Mouse (Mus musculus): ENCODE measurements around the gene Jph3. TPM values are rescaled to one million over a fixed set of nuclear protein-coding genes. Genes with fewer than 3 reads are reported as not detected.

Jph3 gene
- total RNA-seq, 2 experiments from 2014 or later, result not detected

GRCm38 (mm10) chr8:121705174-121705573 lies 24.2 kb upstream of the Jph3 start:
- intact Hi-C loops (cut with DNase I), result no loop called here
- Histone ChIP-seq H3K4me3 (no peak overlapping the region), H3K27ac (no peak overlapping the region)
- no peak for DNase-seq
- no peak for TF ChIP-seq CTCF (IDR thresholded peaks at IDR 0.05)

- intact Hi-C loops (cut with DNase I), result no loop called here
Observed at GRCm38 (mm10) chr8:121706956-121707355, 22.5 kb upstream of the Jph3 start.

DNA sequence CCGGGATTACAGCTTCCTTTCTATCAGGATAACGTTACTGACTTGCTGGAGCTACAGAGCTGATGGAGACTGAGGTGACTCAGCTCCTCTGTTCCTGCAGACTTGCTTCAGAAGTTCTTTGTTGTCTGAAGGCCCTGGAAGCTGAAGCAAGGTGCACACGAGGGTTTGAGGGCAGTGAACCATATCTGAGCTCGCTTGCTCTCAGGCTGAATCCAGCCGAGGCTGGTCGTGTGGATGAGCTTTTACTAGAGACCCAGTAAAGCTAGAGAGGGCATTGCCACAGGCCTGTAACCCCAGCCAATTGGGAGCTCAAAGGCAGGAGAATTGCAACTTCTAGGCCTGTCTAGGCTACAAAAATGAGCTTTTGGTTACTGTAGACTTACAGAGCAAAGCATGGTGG lies 21.0 kb upstream of the Jph3 start:
- TF ChIP-seq CTCF (IDR thresholded peaks at IDR 0.05), result no peak
- no peak for DNase-seq
- intact Hi-C loops (cut with DNase I), result no loop called here

More at GRCm38 (mm10) chr8:121706956-121707355, 22.5 kb upstream of the Jph3 start:
- no peak for DNase-seq
- Histone ChIP-seq H3K27ac (no peak overlapping the region), H3K4me3 (no peak overlapping the region)
- no peak for TF ChIP-seq CTCF (IDR thresholded peaks at IDR 0.05)

GRCm38 (mm10) chr8:121717502-121717901 lies 11.9 kb upstream of the Jph3 start:
- Histone ChIP-seq H3K27ac (no peak overlapping the region), H3K4me3 (no peak overlapping the region)
- DNase-seq, result no peak
- intact Hi-C loops (cut with DNase I), result no loop called here
- no peak for TF ChIP-seq CTCF (IDR thresholded peaks at IDR 0.05)

More for the DNA sequence above, 21.0 kb upstream of the Jph3 start:
- Histone ChIP-seq H3K4me3 (no peak overlapping the region), H3K27ac (no peak overlapping the region)

DNA sequence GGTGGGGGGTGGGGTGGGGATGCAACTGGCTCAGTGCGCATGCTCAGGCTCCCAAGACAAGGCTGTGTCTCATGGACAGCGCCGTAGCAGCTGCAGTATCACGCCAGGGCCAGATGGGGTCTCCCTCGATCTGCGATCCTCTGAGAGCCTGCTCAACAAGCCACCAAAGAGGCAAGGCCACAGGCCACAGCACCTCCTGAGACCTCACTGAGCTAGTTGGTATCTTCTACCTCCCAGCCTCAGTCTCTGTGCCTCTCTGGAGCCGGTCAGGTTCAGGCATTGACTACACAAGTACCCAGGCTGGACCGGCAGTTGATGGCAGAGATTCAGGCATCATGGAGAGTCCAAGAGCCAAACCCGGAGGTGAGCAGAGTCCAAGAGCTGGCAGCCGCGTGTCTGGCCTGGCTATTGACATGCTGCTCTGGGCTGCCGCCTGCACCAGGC lies 11.4 kb upstream of the Jph3 start:
- H3K27ac ChIP-seq, result no peak overlapping the region
- intact Hi-C loops (cut with DNase I), result loop anchor here (2.0 kb wide), 1 partner anchor 115 kb away; no protein-coding TSS in a partner anchor
- peak; percentile 83 for TF ChIP-seq CTCF (IDR thresholded peaks at IDR 0.05)
- peak; percentile 84 for DNase-seq
- H3K4me3 ChIP-seq, result no peak overlapping the region

DNA sequence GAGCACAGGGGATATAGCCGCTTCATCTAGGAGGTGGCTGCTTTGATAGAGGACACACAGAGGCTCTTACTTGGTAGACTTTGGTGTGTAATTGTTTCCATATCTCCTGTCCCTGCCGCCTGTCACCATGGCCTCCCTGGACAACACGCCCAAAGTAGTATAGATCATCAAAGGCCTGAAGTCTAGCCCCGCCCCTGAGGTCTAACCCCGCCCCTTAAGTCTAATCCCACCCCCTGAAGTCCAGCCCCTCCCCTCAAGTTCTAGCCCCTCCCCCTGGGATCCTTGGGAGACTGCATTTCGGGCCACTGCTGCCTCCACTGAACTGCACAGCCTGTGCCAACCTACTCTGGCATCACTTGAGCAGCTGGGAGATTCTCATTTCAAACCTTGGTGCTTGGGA lies 10.5 kb upstream of the Jph3 start:
- intact Hi-C loops (cut with DNase I), result loop anchor here (2.0 kb wide), 1 partner anchor 114 kb away; no protein-coding TSS in a partner anchor
- DNase-seq, result no peak
- H3K27ac ChIP-seq, result no peak overlapping the region
- no peak for TF ChIP-seq CTCF (IDR thresholded peaks at IDR 0.05)
- H3K4me3 ChIP-seq, result no peak overlapping the region

DNA sequence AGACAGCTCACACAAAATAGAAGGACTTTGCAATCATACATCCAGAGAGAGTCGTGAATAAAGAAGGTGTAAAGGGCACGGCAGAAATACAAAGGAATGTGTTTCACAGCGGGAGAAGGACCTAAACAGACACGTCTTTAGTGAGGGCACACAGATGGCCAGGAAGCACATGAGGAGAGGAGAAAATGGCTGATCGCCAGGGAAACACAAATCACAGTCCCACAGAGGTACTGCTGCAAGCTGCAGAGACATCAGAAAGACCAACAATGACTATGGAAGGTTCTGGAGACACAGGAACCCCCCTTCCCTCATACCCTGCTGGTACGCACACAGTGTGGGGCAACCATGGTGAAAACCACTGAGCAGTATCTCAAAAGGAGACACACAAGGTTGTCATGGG lies 8.4 kb upstream of the Jph3 start:
- no peak for DNase-seq
- H3K27ac ChIP-seq, result no peak overlapping the region
- no peak overlapping the region for H3K4me3 ChIP-seq
- intact Hi-C loops (cut with DNase I), result no loop called here
- no peak for TF ChIP-seq CTCF (IDR thresholded peaks at IDR 0.05)

GRCm38 (mm10) chr8:121723846-121724245 lies 5.6 kb upstream of the Jph3 start:
- intact Hi-C loops (cut with DNase I), result no loop called here
- Histone ChIP-seq H3K4me3 (no peak overlapping the region), H3K27ac (no peak overlapping the region)
- DNase-seq, result no peak
- TF ChIP-seq CTCF (IDR thresholded peaks at IDR 0.05), result no peak

DNA sequence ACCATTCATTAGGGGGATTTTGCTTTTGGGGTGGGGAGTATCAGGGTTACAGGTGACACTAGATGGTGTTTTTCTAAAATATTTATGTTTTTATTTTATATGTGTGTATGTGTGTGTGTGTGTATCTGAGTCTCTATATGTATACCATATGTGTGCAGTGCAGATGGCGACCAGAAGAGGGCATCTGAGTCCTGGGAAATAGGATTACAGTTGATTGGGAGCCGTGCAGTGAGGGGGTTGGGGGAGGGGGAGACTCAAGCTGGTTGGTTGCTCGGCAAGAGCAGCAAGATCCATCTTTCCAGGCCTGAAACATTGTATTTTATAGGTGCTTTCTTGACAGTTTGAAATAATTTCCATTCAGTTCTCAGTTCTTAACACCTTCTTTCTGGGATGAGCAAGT lies 2.3 kb upstream of the Jph3 start:
- no peak for TF ChIP-seq CTCF (IDR thresholded peaks at IDR 0.05)
- DNase-seq, result no peak
- intact Hi-C loops (cut with DNase I), result no loop called here

DNA sequence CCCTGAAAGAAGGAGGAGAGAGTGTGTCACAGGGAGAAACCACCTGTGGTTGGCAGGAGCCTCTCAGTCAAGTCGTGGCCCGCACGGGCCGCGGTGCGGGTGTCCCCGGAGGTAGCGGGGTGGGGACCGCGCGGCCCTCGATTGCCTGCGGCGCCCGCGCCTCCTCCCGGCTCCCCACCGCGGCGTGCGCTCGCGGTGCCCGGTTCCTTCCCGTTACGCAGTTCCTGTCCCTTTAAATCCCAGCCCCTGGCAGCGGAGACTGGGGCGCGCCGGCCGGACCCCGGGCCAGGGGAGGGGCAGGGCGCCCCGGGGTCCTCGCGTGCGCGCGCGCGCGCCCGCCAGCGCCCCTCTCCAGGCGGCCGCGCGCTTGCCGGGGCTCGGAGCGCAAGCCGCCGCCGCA lies 331 bp downstream of the Jph3 start:
- Histone ChIP-seq H3K4me3 (peak overlapping the region; percentile 44), H3K27ac (no peak overlapping the region)
- intact Hi-C loops (cut with DNase I), result no loop called here
- TF ChIP-seq CTCF (IDR thresholded peaks at IDR 0.05), result no peak
- no peak for DNase-seq

More for the DNA sequence above, 2.3 kb upstream of the Jph3 start:
- Histone ChIP-seq H3K4me3 (no peak overlapping the region), H3K27ac (no peak overlapping the region)

GRCm38 (mm10) chr8:121730170-121730569 lies 747 bp downstream of the Jph3 start:
- DNase-seq, result no peak
- intact Hi-C loops (cut with DNase I), result no loop called here
- Histone ChIP-seq H3K4me3 (peak overlapping the region; percentile 48), H3K27ac (no peak overlapping the region)
- TF ChIP-seq CTCF (IDR thresholded peaks at IDR 0.05), result no peak

DNA sequence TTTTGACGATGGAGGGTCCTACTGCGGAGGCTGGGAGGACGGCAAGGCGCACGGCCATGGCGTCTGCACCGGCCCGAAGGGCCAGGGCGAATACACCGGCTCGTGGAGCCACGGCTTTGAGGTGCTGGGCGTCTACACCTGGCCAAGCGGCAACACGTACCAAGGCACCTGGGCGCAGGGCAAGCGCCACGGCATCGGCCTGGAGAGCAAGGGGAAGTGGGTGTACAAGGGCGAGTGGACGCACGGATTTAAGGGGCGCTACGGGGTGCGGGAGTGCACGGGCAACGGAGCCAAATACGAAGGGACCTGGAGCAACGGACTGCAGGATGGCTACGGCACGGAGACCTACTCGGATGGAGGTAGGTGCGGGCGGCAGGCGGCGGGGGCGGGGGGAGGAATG lies 1.2 kb downstream of the Jph3 start:
- no peak for DNase-seq
- H3K27ac ChIP-seq, result no peak overlapping the region
- intact Hi-C loops (cut with DNase I), result no loop called here
- H3K4me3 ChIP-seq, result no peak overlapping the region
- TF ChIP-seq CTCF (IDR thresholded peaks at IDR 0.05), result no peak

- Histone ChIP-seq H3K4me3 (no peak overlapping the region), H3K27ac (no peak overlapping the region)
- no peak for DNase-seq
- no peak for TF ChIP-seq CTCF (IDR thresholded peaks at IDR 0.05)
- intact Hi-C loops (cut with DNase I), result no loop called here
Observed at GRCm38 (mm10) chr8:121731060-121731459, 1.6 kb downstream of the Jph3 start.

- Histone ChIP-seq H3K27ac (no peak overlapping the region), H3K4me3 (no peak overlapping the region)
- no peak for DNase-seq
- no peak for TF ChIP-seq CTCF (IDR thresholded peaks at IDR 0.05)
- intact Hi-C loops (cut with DNase I), result no loop called here
Observed at GRCm38 (mm10) chr8:121731471-121732333, 2.3 kb downstream of the Jph3 start.

All from gastrocnemius, adult 2 months (tissue).